Comparison of ENCODE assay signal across 1 mouse cellular context in genomic region chr7:3644348-3644671, GRCm38 (mm10).
TF ChIP-seq lines count a peak whose summit lies in the region.

No protein-coding gene starts in this region.

TF ChIP-seq in MEL, 35 proteins besides CTCF, POLR2A, EP300 and RAD21 (continued from another document):
- no peak for TF ChIP-seq E2F4 (IDR thresholded peaks at IDR 0.05; ENCODE audit: borderline replicate concordance, low read depth, low read length)
